Mouse (Mus musculus) retina, adult 2 months (tissue): ENCODE measurements around the gene Nrip3.
A peak's percentile ranks its signal among the peaks of the same experiment; 100 is the strongest.

Experiments used
- DNase-seq: peaks from one replicate; pipeline ENCODE4 v3.0.0-alpha.2; 2012; ENCODE audit warnings: low read depth, low spot score

Gene Nrip3

GRCm38 (mm10) chr7:109781470-109782203 lies at the start of gene Nrip3:
Gene Nrip3, minus strand, starts transcription at chr7:109782025.
- peak; percentile 57 for DNase-seq

DNA sequence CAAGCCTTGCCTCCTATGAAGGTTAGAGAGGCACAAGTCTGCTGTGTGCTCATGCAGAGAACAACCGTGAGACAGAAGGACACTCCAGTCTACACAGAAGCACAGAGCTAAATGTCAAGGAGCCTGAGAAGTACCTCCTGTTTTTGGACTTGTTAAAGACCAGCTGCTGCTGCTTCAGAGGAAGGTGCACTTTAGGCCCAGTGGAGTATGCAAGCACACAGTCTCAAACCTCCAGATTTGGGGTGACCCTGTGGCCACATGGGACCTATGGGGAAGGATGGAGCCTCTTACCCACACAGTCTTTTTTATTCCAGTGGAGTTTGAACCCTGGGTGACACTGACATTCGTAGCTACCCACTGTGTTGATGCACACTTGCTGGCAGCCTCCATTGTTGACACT lies 49.6 kb upstream of the Nrip3 start:
- no peak for DNase-seq

DNA sequence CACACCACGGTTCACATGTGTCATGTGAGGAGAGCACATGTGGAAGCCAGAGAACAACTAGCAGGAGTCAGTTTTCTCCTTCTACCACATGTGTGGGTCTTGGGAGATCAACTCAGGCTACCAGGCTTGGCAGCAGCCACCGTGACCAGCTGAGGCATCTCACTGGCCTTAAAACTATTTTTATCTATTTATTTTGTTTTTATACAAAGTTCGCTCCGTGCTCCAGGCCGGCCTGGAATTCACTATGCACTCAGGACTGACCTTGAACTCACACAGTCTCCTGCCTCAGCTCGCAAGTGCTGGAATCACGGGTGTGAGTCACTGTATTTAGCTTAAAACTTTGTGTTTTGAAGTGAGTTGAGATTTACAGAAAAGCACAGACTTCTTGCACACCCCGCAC lies 45.1 kb upstream of the Nrip3 start:
- DNase-seq = no peak

DNA sequence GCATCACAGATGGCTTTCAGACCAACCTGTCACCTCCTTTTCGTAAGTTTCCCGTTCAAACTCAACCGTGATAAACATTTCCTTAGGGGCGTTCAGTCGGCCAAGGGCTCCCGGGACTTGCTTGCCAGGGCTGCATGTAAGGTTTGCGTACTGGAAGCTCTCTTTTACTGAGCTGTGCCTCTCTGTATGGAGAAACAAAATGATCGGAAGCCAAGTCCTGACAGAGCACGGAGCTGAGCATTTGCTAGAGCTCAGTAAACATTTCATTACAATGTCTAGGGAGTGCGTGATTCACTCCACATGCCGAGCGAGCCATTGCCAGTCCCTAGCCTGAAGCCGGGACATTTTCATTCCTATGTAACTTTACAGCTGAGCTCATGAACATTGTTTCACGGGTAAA lies 43.5 kb upstream of the Nrip3 start:
- no peak for DNase-seq

GRCm38 (mm10) chr7:109818600-109818999 lies 36.8 kb upstream of the Nrip3 start:
- DNase-seq = no peak

GRCm38 (mm10) chr7:109817954-109818353 lies 36.1 kb upstream of the Nrip3 start:
- DNase-seq = no peak

GRCm38 (mm10) chr7:109813330-109814140 lies 31.7 kb upstream of the Nrip3 start:
- no peak for DNase-seq

GRCm38 (mm10) chr7:109807616-109808485 lies 26.0 kb upstream of the Nrip3 start:
- no peak for DNase-seq

GRCm38 (mm10) chr7:109804843-109805242 lies 23.0 kb upstream of the Nrip3 start:
- no peak for DNase-seq

DNA sequence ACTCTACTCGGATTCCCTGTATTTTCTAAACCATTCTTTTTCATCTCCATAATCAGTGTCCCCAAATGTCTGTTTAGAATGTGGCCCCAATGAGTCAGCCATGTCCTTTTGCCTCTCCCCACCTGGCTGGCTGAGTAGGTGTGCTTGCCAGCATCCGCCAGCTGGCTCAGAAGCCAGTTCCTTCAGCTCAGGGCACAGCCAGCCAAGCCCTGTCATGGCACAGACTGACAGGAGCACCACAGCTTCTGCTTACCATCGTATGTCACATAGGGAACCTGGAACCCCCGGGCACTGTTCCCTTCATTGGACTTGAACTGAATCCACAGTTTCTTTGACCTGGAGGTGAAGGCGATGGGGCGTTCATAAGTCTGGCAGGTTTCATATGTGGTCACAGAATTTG lies 22.5 kb upstream of the Nrip3 start:
- DNase-seq = no peak

- DNase-seq = no peak
Observed at GRCm38 (mm10) chr7:109803516-109803915, 21.7 kb upstream of the Nrip3 start.

DNA sequence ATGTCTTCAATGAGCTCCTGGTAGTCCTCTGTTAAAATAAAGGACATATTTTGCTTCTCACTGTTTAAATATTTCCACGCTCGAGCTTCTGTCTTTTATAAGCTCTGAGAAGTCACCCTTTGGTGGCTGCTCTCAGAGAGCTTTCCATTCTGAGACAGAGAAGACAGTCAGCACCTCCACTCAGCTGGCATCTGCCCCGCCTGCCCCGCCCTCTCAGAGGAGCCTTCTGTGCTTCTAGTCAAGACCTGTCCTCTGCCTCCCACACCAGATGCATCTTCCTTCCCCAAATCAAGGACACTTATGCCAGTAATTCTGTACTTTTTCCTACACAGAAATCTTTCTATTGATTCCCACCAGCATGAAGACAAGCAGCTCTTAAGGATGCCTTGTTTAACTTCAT lies 18.8 kb upstream of the Nrip3 start:
- no peak for DNase-seq

DNA sequence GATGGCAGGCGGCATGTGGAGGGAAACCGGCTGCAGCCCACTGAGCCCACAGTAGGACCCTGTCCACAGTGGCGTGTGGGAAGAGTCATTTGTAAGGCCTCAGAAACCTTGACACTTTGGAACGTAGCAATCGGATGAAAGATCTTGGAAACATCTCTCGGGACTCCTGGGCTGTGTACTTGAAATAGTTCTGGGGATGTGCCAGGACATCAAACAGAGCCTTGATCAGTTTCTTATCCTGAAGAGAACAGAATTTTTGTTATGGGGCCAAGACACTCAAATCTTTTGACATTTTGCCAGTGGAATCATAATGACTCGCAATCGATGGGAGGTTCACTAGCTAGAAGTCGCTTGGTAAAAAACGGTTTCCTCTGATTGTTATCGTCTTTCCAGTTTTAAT lies 17.3 kb upstream of the Nrip3 start:
- DNase-seq = no peak

GRCm38 (mm10) chr7:109795564-109795963 lies 13.7 kb upstream of the Nrip3 start:
- no peak for DNase-seq

GRCm38 (mm10) chr7:109794556-109794955 lies 12.7 kb upstream of the Nrip3 start:
- DNase-seq = no peak

DNA sequence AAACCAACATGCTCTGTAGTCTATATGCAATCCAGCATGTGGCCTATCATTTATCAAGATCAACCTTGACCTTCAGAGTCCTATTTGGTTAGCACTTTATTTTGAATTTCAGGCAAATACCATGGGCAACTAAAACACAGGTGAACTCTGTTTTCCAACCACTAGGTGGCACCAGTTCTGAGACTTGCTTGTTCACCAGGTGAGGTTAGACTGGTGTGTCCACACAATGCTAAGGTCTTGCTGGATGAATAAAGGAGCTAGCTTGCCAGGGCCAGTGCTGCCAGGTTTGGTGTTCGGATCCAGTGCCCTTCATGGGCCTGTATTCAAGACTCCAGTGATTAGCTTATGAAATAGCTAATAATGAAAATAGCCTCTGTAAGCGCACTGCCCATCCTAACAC lies 10.9 kb upstream of the Nrip3 start:
- peak; percentile 53 for DNase-seq

DNA sequence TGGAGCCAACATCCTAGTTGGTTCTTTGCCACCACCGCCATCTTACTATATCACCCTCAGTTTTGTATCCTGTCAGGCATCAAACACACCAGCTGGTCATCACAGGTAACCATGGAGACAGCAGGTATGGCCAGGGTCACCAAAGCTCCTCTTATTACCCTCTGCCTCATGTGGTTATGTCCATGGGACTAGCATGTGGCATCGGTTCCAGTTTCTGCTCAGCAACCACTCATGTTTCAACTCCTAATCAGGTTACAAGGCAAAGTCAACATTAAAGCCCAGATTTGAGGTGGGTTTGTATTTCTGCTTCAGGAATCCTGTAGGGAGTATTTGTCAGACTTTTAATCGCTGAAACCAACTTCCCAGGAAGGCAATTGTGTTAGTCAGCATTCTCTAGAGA lies 9.0 kb upstream of the Nrip3 start:
- no peak for DNase-seq

DNA sequence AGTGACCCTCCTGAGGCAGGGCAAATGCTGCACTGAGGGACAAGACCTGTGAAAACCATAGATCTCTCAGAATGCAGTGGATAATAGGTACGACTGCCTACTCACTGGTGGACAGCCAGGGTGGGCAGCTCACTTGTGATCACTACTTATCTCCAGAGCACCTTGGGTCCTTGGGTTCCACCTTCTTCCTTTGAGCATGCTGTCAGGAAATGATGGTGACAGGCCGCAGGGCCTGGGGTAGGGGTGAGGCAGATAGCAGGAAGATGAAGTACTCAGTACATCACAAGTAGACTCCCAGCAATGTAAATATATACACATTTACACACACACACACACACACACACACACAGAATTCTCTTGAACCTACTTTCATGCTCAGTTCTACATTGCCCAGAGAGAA lies 6.0 kb upstream of the Nrip3 start:
- DNase-seq = no peak

DNA sequence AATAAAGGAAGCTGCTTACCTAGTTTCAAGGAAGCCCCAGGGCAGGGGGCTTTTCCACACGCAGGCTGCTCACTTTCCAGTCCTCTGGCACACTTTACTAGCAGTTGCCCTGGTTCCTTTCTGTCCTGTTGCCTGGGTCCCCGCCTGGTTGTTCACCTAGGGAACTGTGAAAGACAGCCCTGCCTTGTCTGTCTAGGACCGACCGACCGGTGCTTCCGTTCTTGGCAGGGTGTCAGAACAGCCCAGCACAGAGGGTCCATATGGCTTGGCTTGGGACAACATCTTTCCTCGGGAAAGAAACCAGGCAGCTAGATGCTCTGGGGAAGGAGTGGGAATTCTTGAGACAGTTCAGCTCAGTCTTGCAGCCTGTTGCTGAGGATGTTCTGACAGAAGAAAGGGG lies 1.5 kb upstream of the Nrip3 start:
- DNase-seq = no peak

DNA sequence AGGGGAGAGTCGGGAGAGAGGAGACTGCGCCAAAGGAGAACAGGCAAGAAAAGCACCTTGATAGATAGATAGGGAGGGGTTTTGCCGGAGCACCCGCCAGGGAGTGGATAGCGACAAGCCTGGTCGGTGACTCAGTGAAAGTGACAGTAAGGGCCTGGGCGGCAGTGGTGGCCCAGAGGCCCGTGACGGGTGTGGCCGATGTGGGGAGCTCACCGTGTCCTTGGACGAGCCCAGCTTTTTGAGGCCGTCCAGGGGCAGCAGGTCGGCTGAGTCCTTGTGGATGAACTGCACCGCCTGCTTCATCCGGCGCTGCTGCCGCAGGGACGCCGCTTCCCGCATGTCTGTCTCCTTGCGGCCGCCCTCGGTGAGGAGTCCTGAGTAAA lies 747 bp downstream of the Nrip3 start:
- DNase-seq = no peak

DNA sequence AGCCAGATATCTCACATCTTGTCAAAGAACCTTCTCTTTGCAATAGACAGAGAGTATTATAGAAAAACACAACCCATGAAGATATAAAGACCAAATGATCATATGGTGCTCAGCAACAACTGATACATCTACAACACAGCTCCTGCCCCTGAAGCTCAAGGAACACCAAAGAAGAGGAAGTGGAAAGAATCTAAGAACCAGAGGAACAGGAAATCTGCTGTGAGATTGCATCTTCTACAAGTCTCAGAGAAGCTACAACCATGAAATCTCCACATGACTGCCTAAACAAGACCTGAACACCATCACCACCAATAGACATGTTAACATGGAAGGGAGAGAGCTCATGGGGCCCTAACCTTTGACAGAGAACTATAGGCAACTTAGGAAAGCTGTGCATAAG lies 9.6 kb downstream of the Nrip3 start:
- DNase-seq = no peak

GRCm38 (mm10) chr7:109768699-109769383 lies 13.0 kb downstream of the Nrip3 start:
- no peak for DNase-seq
